Mouse (Mus musculus) hindbrain, embryonic 12.5 days (tissue): Measurements from ENCODE around the gene Exoc2. TPM values are rescaled to one million over a fixed set of nuclear protein-coding genes. Genes with fewer than 3 reads are reported as not detected.

Experiments used
- ATAC-seq: fragments of 200-750 bp; cut with Nextera tagmentation; 2 replicates; pipeline ENCODE4 v1.8.0; 2017; ENCODE audit warnings: moderate TSS enrichment; ENCODE audit not compliant: low FRiP score
- H3K27ac ChIP-seq: fragments of 300-500 bp; sonication (generic); 2 replicates; pipeline ENCODE4 v1.5.1; 2016; ENCODE audit warnings: mild to moderate bottlenecking
- H3K27me3 ChIP-seq: fragments of 300-500 bp; sonication (generic); 2 replicates; pipeline ENCODE4 v1.6.1; 2016; ENCODE audit warnings: mild to moderate bottlenecking
- H3K36me3 ChIP-seq: fragments of 300-500 bp; sonication (generic); 2 replicates; pipeline ENCODE4 v1.6.1; 2016; ENCODE audit warnings: mild to moderate bottlenecking
- H3K4me1 ChIP-seq: fragments of 300-500 bp; sonication (generic); 2 replicates; pipeline ENCODE4 v1.6.1; 2016
- H3K4me2 ChIP-seq: fragments of 300-500 bp; sonication (generic); replicated peaks from 2 replicates; pipeline ENCODE4 v1.6.1; 2016; ENCODE audit warnings: mild to moderate bottlenecking
- H3K4me3 ChIP-seq: fragments of 300-500 bp; sonication (generic); 2 replicates; pipeline ENCODE4 v1.5.1; 2016; ENCODE audit warnings: mild to moderate bottlenecking
- H3K9ac ChIP-seq: fragments of 300-500 bp; sonication (generic); 2 replicates; pipeline ENCODE4 v1.6.1; 2016; ENCODE audit warnings: mild to moderate bottlenecking, moderate library complexity
- H3K9me3 ChIP-seq: fragments of 300-500 bp; sonication (generic); replicated peaks from 2 replicates; pipeline ENCODE4 v1.6.1; 2016; ENCODE audit warnings: mild to moderate bottlenecking
- WGBS: fragments of 180-500 bp; shearing (Covaris S2); methylation state at CpG from one replicate; pipeline ENCODE4 v1.1.7; 2016; 5-methylcytosine and 5-hydroxymethylcytosine counted together
- polyA plus RNA-seq: library from polyadenylated mRNA; unstranded; fragments of >200 nt; fragmentation: Nextera tagmentation; extraction: Ambion mirVana; gene quantifications from 2 replicates; pipeline ENCODE4 v1.2.1, GENCODE M21; 2016

The Exoc2 gene
- polyA plus RNA-seq, 1 experiment from 2014 or later = 45.8 TPM

- Histone ChIP-seq H3K4me1 (no peaks in the 10 kb centered on the region), H3K9ac (no peak overlapping the region), H3K9me3 (no peaks in the 10 kb centered on the region), H3K27me3 (no peaks in the 10 kb centered on the region), H3K4me2 (no peak overlapping the region), H3K4me3 (no peak overlapping the region), H3K36me3 (peaks cover 22% of the 10 kb centered on the region), H3K27ac (no peak overlapping the region)
- 91% methylated on average over 1 of the region's 1 CpGs for WGBS
- ATAC-seq = no peak
Measured at GRCm38 (mm10) chr13:30879871-30880270, 94.0 kb downstream of the Exoc2 start.

GRCm38 (mm10) chr13:30875825-30876224 lies 98.1 kb downstream of the Exoc2 start:
- no peak for ATAC-seq
- no peak overlapping the region for H3K4me3 ChIP-seq
- no peak overlapping the region for H3K4me2 ChIP-seq
- peaks cover 34% of the 10 kb centered on the region for H3K36me3 ChIP-seq
- H3K4me1 ChIP-seq = no peaks in the 10 kb centered on the region
- no peaks in the 10 kb centered on the region for H3K27me3 ChIP-seq
- 95% methylated on average over 3 of the region's 3 CpGs for WGBS
- no peak overlapping the region for H3K27ac ChIP-seq
- H3K9me3 ChIP-seq = no peaks in the 10 kb centered on the region
- no peak overlapping the region for H3K9ac ChIP-seq

- Histone ChIP-seq H3K4me3 (no peak overlapping the region), H3K36me3 (peaks cover 34% of the 10 kb centered on the region), H3K9me3 (no peaks in the 10 kb centered on the region), H3K27ac (no peak overlapping the region), H3K9ac (no peak overlapping the region), H3K4me1 (no peaks in the 10 kb centered on the region), H3K4me2 (no peak overlapping the region), H3K27me3 (no peaks in the 10 kb centered on the region)
- ATAC-seq = no peak
- WGBS = 88% methylated on average over 1 of the region's 1 CpGs
Measured at GRCm38 (mm10) chr13:30873472-30873871, 100.4 kb downstream of the Exoc2 start.

- H3K9ac ChIP-seq = no peak overlapping the region
- no peak for ATAC-seq
- no peaks in the 10 kb centered on the region for H3K4me1 ChIP-seq
- peaks cover 14% of the 10 kb centered on the region; the same call in 1 of the 2 replicates for H3K36me3 ChIP-seq
- no peak overlapping the region for H3K4me3 ChIP-seq
- H3K27ac ChIP-seq = no peak overlapping the region
- no peak overlapping the region for H3K4me2 ChIP-seq
- H3K9me3 ChIP-seq = no peaks in the 10 kb centered on the region
- no peaks in the 10 kb centered on the region for H3K27me3 ChIP-seq
Measured at GRCm38 (mm10) chr13:30865486-30865885, 108.4 kb downstream of the Exoc2 start.

- 88% methylated on average over 3 of the region's 3 CpGs for WGBS
- H3K9ac ChIP-seq = no peak overlapping the region
- H3K9me3 ChIP-seq = no peaks in the 10 kb centered on the region
- no peaks in the 10 kb centered on the region for H3K27me3 ChIP-seq
- no peaks in the 10 kb centered on the region for H3K4me1 ChIP-seq
- peaks cover 14% of the 10 kb centered on the region; the same call in 1 of the 2 replicates for H3K36me3 ChIP-seq
- H3K4me2 ChIP-seq = no peak overlapping the region
- H3K27ac ChIP-seq = no peak overlapping the region
- H3K4me3 ChIP-seq = no peak overlapping the region
- ATAC-seq = no peak
Measured at GRCm38 (mm10) chr13:30864042-30864441, 109.9 kb downstream of the Exoc2 start.

GRCm38 (mm10) chr13:30858421-30858820 lies 115.5 kb downstream of the Exoc2 start:
- no peak for ATAC-seq
- H3K9me3 ChIP-seq = no peaks in the 10 kb centered on the region
- H3K36me3 ChIP-seq = peaks cover 15% of the 10 kb centered on the region
- 95% methylated on average over 3 of the region's 3 CpGs for WGBS
- no peak overlapping the region for H3K9ac ChIP-seq
- H3K4me3 ChIP-seq = no peak overlapping the region
- H3K27ac ChIP-seq = no peak overlapping the region
- no peaks in the 10 kb centered on the region for H3K4me1 ChIP-seq
- no peaks in the 10 kb centered on the region for H3K27me3 ChIP-seq
- H3K4me2 ChIP-seq = no peak overlapping the region

GRCm38 (mm10) chr13:30850736-30851135 lies 123.2 kb downstream of the Exoc2 start:
- no peak overlapping the region for H3K27ac ChIP-seq
- ATAC-seq = no peak
- no peak overlapping the region for H3K4me2 ChIP-seq
- 71% methylated on average over 2 of the region's 2 CpGs for WGBS
- no peaks in the 10 kb centered on the region; the same call in 1 of the 2 replicates for H3K4me1 ChIP-seq
- H3K27me3 ChIP-seq = no peaks in the 10 kb centered on the region
- H3K36me3 ChIP-seq = peaks cover 5% of the 10 kb centered on the region; the same call in 1 of the 2 replicates
- H3K4me3 ChIP-seq = no peak overlapping the region
- H3K9ac ChIP-seq = no peak overlapping the region
- no peaks in the 10 kb centered on the region for H3K9me3 ChIP-seq

- no peak overlapping the region for H3K4me3 ChIP-seq
- no peaks in the 10 kb centered on the region; the same call in 1 of the 2 replicates for H3K4me1 ChIP-seq
- H3K36me3 ChIP-seq = no peaks in the 10 kb centered on the region
- ATAC-seq = no peak
- H3K27ac ChIP-seq = no peak overlapping the region
- H3K9ac ChIP-seq = no peak overlapping the region
- no peaks in the 10 kb centered on the region for H3K9me3 ChIP-seq
- H3K27me3 ChIP-seq = no peaks in the 10 kb centered on the region
- no peak overlapping the region for H3K4me2 ChIP-seq
- WGBS = 42% methylated on average over 1 of the region's 1 CpGs
Measured at GRCm38 (mm10) chr13:30848001-30848400, 125.9 kb downstream of the Exoc2 start.

- Histone ChIP-seq H3K4me3 (no peak overlapping the region), H3K27me3 (no peaks in the 10 kb centered on the region), H3K36me3 (0 out of 2 replicates have a peak, but pooled peaks cover under 1% of the 10 kb centered on the region), H3K9ac (no peak overlapping the region), H3K27ac (no peak overlapping the region), H3K9me3 (no peaks in the 10 kb centered on the region), H3K4me2 (no peak overlapping the region), H3K4me1 (no peaks in the 10 kb centered on the region; the same call in 1 of the 2 replicates)
- 96% methylated on average over 4 of the region's 4 CpGs for WGBS
- ATAC-seq = no peak
Measured at GRCm38 (mm10) chr13:30846506-30846905, 127.4 kb downstream of the Exoc2 start.

- Histone ChIP-seq H3K27me3 (no peaks in the 10 kb centered on the region), H3K4me2 (no peak overlapping the region), H3K4me1 (no peaks in the 10 kb centered on the region), H3K9me3 (no peaks in the 10 kb centered on the region), H3K4me3 (no peak overlapping the region), H3K27ac (no peak overlapping the region), H3K36me3 (peaks cover 15% of the 10 kb centered on the region; the same call in 1 of the 2 replicates), H3K9ac (no peak overlapping the region)
- WGBS = 89% methylated on average over 4 of the region's 4 CpGs
- ATAC-seq = no peak
Measured at GRCm38 (mm10) chr13:30843049-30843448, 130.8 kb downstream of the Exoc2 start.

- Histone ChIP-seq H3K27ac (no peak overlapping the region), H3K4me1 (no peaks in the 10 kb centered on the region), H3K27me3 (no peaks in the 10 kb centered on the region), H3K4me3 (no peak overlapping the region), H3K4me2 (no peak overlapping the region), H3K9me3 (no peaks in the 10 kb centered on the region), H3K9ac (no peak overlapping the region), H3K36me3 (peaks cover 15% of the 10 kb centered on the region; the same call in 1 of the 2 replicates)
- no peak for ATAC-seq
- WGBS = 91% methylated on average over 2 of the region's 2 CpGs
Measured at GRCm38 (mm10) chr13:30841843-30842242, 132.1 kb downstream of the Exoc2 start.

GRCm38 (mm10) chr13:30841306-30841705 lies 132.6 kb downstream of the Exoc2 start:
- no peaks in the 10 kb centered on the region for H3K27me3 ChIP-seq
- peaks cover 15% of the 10 kb centered on the region; the same call in 1 of the 2 replicates for H3K36me3 ChIP-seq
- H3K4me2 ChIP-seq = no peak overlapping the region
- H3K9me3 ChIP-seq = no peaks in the 10 kb centered on the region
- no peak overlapping the region for H3K4me3 ChIP-seq
- H3K9ac ChIP-seq = no peak overlapping the region
- H3K27ac ChIP-seq = no peak overlapping the region
- no peak for ATAC-seq
- no peaks in the 10 kb centered on the region for H3K4me1 ChIP-seq
- WGBS = 92% methylated on average over 4 of the region's 4 CpGs

GRCm38 (mm10) chr13:30840700-30841099 lies 133.2 kb downstream of the Exoc2 start:
- no peak overlapping the region for H3K4me2 ChIP-seq
- 98% methylated on average over 3 of the region's 3 CpGs for WGBS
- ATAC-seq = no peak
- H3K27ac ChIP-seq = no peak overlapping the region
- H3K4me3 ChIP-seq = no peak overlapping the region
- no peak overlapping the region for H3K9ac ChIP-seq
- no peaks in the 10 kb centered on the region for H3K27me3 ChIP-seq
- H3K4me1 ChIP-seq = no peaks in the 10 kb centered on the region
- peaks cover 15% of the 10 kb centered on the region; the same call in 1 of the 2 replicates for H3K36me3 ChIP-seq
- no peaks in the 10 kb centered on the region for H3K9me3 ChIP-seq
